Mouse (Mus musculus) frontal cortex, adult 2 months (tissue): ENCODE results near the gene Gorab. TPM values are rescaled to one million over a fixed set of nuclear protein-coding genes. Genes with fewer than 3 reads are reported as not detected.
A peak's percentile ranks its signal among the peaks of the same experiment; 100 is the strongest.

Experiments
- DNase-seq, 2 experiments: peaks; one replicate each; pipeline ENCODE4 v3.0.0; 2022; ENCODE audit warnings: low spot score in 1 of 2; ENCODE audit errors: extremely low spot score in 1 of 2
- polyA plus RNA-seq: library from polyadenylated mRNA; depleted of rRNA; stranded (reverse); fragments of >200 nt; gene quantifications from 2 replicates; pipeline ENCODE4 v1.2.3, GENCODE M21; 2012; rRNA removed

Gorab gene
- polyA plus RNA-seq, 1 experiment, result 10.1 TPM

DNA sequence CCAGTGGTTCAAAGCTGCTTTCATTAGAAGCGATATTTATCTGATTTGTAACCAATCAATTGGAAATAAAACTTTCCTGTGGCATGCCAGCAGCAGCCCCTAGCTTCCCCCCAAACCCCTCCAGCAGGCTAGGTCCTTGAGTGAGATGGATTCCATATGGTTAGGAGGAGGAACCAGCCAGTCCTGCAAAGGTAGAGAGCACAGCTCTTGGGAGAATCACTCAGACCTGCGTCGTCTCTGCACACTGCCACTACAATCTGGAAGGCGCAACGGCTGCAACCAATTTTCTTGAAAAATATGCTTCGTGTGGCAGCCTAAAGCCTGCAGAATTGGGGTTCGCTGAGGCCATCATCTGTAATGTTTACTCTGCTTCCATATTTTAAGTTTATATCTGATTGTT is 45.3 kb downstream of the Gorab start:
- DNase-seq, result no peak

DNA sequence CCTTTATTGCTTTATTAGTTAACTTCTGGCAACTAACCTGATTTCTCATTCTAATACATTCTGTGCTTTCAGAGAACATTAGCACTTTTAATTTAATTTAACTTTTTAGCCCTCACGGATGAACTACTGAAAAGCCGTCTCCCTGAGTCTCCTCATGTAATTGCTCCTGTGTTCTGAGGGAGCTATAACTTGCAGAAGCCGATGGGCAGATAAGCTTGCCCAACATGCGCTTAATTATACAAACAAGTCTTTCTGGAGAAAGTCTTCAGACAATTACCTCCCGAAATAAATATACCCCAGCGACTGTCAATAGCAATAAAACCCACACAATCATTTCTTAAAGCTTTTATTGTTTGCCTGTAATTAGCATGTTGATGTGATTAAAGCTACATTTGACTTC is 45.7 kb downstream of the Gorab start:
- no peak for DNase-seq

DNA sequence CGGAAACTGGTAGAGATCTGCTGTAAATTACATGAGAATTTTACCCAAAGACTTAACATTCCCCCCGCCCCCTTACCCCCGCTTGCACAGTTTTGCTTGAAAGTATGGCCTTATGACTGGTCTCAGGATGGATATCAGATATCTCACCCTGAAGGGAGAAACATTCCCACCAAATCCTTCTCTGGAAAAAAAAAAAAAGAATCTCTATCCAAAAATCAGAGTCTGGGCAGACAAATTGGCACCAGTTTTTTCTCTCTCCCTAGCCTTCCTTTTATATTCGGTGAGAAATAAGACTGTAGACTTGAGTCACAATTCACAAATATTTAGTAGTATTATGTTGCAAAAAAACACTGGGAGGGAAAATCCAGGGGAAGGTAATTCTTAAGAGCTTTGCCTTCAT is 47.3 kb downstream of the Gorab start:
- no peak for DNase-seq

DNA sequence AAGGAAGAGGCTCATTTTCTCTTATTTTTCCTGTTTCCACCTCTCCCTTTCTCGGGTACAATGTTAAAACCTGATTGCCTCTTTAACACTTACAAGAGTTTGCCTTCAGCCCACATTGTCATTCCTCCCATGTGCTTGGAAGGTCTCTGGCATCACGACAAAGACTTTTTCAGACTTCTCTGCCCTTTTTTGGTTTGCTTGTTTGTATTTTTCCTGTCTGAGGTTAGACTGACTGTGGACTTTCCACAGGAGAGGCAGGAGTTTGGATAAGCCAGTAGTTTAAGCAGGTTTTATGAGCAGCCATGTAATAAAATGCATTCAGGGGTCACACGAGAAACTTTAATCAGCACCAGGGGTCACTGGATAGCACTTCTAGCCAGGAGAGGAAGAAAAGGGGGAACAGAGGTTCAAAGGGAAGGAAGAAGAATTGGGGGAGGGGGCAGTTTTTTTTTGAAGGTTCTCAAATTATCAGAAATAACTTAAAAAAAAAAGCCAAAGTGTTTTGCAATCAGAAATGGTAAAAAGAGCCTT is 47.8 kb downstream of the Gorab start:
- DNase-seq, result no peak

DNA sequence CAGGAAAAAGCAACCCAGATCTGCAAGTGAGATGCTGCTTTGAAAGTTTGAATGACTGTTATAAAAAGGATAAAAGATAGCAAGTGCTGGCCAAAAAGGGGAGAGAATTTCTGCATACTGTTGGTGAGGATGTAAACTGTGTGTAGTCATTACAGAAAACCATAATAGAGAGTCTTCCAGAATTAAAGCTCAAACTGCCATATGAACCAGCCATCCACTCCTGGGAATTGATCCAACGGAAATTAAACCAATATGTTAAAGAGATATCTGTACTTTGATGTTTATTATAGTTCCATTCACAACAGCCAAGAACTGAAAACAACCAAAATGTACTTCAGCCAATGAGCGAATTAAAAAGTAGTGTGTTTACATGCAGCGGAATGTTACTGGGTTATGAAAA is 52.5 kb downstream of the Gorab start:
- no peak for DNase-seq

DNA sequence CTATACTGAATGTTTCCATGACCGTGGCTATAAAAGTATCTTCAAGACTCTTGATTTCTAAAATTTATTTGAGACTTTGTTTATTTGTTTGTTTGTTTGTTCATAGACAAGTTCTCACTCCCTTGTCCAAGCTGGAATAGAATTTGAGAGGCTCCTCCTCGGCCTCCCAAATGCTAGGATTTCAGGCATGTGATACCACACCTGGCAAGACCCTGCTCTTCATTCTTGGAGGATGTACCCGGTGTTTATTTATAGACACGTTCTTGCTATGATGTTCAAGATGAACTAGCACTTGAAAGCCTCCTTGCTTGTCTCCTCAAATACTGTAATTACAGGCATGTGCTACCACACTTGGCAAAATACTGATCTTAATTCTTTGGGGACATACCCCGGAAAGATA is 57.9 kb downstream of the Gorab start:
- DNase-seq, result no peak

DNA sequence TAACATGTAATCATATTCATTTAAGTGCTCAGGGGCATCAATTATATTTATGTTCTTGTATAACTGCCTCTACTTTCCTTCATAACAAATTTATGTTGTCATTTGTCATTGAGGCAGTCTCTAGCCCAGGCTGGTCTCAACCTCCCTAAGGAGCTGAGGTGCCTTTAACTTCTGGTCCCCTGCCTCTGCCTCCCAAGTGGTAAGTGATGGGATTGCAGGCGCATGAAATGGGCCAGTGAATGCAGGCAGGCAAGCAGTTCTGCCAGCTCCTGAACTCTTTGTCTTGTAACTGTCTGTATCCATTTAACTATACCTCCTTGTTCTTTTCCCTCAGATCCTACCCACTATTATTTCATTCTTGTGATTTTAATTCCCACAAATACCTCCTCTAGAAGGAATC is 58.5 kb downstream of the Gorab start:
- no peak for DNase-seq

DNA sequence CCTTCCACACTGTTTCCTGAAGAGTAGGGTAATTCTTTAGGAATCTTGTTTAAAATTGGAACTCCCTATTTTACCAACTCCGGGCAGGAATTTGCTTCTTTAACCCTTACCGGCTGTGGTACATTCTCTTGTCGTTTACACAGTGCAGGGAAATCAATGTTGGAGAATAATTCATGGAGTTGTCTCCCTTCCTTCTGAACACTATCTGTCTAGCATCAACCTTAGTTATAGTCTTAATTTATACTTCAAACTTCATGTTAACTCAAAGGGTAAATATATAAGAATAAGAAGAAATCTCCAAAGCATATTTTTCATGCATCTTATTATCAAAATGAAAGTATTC is 64.3 kb downstream of the Gorab start:
- no peak for DNase-seq

DNA sequence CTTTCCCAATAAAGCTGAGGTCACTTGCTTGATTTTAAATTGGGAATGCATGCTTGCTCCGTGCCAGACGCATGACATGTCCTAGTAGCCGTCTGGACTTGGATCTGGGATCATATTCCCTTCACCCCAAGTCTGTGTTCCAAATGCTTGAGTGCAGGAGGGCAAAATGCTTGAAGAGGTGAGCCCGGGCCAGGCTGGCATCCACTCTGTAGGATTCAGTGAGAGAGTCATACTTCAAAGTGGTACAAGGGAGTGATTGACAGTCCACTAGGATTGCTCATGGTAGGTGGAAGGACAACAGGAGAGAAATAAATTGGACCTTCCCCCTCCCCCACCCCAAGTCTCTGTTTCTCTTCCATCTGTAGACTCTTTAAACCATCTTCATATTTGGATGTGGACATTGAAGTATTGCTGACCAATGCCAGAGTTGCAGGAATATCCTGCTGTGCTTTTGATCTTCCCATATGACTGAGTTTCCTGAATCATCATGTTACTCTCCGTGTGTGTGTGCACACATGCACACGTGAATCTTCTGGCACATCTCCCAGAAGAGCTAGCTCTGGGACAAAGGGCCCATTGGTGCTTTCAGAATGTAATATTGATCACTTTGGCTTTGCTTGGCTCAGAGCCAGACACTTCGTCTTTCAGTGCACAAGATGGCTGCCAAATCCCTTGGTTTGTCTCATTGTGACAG is 64.8 kb downstream of the Gorab start:
- no peak for DNase-seq

DNA sequence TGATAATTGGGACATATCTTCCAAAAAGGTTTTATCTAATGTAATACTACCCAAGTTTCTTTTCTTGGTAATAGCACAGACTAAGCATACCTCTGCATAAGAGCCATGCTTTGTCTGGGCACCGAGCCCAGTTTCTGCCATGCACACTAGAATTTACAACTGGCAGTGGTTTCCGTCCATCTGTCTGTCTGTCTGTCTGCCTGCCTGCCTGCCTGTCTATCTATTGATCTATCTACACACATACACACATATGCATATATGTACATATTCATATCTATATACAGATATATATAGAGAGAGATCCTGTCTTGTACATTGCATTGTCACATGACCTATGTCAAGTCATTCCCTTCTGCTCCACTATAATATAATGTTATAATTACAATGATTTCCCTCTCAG is 65.6 kb downstream of the Gorab start:
- DNase-seq, result peak in 1 of 2 experiments; percentile 15

Other genes starting within 250 kb of the Gorab start
- 3.7 and 4.9 TPM in 2 replicates for gene Prrx1, start 90.0 kb downstream of the Gorab start, polyA plus RNA-seq